Mouse (Mus musculus) induced T-regulatory cell, adult 2 months (primary cell): ENCODE data around the gene Trp53bp2.
A peak's percentile ranks its signal among the peaks of the same experiment; 100 is the strongest.

Source experiments
- DNase-seq: peaks from one replicate; pipeline ENCODE4 v3.0.0-alpha.2; 2012; ENCODE audit warnings: low read depth

Trp53bp2 gene

DNA sequence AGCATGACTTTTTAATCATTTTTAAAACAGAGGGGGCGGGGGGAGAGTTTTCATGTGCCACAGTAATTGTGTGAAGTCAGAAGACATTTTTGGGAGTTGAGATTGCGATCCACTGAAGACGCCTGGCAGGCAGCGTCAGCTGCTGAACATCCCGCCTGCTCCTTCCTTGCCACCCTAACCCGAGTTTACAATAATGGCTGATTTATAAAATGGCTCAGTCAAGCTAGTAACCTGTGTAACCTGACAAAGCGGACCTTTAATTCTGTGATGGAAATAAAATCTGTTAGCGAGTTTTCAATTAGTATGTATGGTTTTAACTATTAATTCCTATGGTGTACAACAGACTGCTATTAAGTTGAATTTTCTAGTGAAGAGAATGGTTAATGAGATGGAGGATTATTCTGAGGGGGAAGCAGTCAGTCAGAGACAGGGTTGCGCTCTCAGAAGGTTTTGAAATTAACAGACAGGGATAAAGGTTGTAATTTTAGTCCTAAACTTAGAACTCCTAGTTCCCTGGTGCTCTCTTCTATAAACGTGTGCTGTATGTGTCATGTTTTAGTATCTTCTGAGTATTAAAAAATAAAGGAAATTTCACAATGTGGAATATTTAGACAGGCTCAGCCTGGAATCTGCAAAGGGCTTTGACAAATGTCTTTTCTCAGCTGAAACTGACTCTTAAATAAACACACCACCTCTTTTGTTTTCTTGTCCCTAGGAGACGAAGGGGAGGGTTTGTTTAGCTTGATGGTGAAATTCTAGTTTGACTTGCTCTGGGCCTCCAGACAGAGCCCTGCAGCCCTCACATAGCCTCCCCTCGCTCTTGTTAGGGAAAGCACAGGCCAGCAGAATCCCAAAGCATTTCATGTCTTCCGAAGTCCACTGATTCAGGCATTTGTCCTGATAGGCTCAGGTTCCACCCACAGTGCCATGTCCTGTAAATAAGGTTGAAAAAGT is 51.6 kb downstream of the Trp53bp2 start:
- DNase-seq = no peak

DNA sequence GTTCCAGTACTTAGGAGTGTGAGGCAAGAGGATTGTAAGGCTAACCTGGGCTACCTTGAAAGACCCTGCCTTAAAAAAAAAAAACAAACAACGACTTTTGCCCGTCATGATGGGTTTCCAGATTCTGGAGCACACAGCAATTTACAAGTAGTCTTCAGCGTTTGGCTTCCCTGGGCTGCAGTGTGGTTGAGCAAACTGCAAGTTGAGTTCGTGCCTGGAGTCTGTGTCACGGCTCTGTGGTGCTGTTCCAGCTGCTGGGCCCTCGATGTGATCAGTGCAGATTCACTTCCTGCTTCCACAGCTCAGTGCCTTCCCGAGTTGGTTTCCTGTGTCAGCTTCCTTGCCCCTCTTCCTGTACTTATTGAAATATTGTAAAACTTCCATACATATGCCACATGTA is 52.3 kb downstream of the Trp53bp2 start:
- no peak for DNase-seq

DNA sequence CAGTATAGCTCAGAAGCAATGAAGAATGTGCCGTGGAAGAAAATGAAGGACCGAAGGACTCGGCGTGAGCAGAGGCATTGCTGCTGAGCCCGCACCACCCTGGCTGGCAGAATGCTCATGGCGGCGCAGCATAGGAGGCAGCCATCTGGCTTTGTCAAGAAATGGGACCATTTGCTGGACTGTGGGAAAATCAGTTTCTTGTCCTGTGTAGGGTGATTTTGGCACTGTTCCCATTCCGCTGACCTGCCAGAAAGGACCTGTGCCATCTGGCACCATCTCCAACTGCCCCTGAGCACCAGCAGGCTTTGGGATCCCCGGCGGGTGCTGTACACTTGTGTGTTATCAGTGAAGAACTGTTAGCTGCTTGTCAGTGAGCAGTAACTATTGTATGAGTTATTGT is 52.8 kb downstream of the Trp53bp2 start:
- no peak for DNase-seq

DNA sequence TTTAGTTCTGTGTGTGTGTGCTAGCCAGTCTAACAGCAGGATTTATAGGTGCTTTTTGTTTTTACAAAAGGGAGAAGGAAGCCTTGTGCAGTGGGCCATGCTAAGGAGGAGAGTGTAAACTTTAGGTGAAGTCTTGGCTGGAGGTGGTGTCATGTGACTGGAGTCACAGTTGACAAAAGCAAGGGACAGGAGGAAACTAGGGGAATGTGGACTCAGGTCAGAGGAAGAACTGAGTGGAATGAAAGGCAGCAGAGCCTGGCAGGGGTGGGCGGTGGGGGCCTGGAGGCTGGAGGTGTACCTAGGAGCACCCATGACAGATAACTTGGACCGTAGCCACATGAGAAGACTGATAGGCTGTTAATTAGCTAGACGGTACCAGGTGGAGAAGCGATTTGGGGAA is 56.3 kb downstream of the Trp53bp2 start:
- DNase-seq = no peak

DNA sequence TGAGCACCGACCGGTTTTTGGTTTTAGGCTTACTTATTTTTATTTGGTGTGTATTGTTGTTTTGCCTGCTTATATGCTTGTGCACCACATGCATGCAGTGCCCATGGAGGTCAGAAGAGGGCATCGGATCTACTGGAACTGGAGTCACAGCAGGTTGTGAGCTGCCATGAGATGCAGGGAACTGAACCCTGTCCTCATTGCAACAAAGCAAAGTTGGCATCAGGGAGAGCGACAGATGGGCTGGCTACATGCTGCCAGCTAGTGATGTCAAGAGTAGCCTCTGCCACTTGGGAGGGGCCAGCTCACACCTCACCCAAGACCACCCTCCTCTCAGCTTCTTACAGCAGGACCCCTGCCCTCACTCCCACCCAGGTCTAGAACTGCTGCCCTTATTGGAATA is 57.0 kb downstream of the Trp53bp2 start:
- peak; percentile 29 for DNase-seq

DNA sequence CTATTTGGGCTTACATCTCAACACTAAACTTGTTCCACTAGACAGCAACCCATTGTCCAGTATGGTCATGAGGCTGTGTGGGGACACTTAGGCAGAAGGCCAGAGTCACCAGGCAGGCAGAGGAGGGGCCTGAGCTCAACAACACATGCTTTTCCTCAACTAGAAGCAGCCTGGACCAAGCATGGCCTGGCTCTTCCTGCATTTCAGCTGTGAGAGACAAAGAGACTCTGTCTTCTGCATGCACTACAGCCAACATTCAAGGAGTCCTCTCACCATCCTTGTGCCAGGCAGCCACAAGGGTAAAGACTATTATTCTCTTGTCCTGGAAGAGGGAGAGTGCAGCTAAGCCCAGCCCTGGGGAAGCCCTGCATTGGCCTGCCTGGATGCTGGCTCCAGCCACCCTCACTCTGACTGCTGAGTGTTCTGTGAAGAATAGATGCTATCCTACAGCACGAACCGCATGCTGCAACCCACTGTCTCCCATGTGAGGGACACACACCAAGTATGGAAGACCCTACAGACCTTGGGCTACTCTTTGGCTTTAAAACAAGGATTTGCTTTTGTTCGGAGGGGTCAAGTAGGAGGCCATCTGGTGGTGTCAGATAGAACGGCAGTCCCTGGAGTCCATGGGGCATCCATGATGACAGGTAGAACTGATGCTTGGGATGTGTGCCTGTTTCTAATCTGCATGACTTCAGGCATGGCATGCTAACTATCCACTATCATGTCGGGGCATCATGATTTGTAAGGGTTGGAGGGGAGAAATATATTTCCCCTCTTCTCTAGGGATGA is 66.2 kb downstream of the Trp53bp2 start:
- no peak for DNase-seq

DNA sequence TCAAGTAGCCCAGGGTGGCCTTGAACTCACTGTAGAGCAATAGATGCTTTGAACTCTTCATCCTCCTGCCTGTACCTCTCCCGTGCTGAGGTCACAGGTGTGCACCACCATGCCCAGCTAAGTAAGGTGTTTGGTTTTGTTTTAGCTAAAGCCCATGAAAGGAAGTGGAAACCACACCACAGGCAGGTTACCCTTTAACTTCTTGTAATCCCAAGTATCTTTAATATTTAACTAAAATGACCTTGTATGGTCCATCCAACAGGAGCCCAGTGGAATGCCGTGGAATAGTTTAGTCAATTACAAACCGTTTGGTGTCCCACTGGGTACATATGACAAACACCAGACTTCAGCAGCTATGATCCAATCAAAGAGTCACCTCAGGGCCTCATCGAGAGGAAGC is 70.0 kb downstream of the Trp53bp2 start:
- no peak for DNase-seq

DNA sequence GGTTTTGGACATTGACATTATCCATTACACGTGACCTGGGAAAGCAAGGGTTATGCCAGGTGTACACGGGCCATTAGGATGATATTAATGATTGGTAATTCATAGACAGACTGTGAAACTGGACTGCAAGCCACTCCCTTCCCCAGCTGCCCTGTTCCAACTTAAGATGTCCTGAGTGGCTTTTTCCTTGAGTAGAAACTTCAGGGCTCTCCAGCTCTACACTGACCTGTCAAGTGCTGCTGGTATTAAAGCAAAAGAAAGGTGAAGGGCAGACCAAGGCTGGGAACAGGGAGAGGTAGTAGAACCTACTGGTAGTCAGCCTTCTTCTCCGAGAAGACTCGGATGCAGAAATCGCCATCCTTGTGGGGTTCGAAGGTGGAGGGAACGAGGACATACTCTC is 72.2 kb downstream of the Trp53bp2 start:
- DNase-seq = no peak

DNA sequence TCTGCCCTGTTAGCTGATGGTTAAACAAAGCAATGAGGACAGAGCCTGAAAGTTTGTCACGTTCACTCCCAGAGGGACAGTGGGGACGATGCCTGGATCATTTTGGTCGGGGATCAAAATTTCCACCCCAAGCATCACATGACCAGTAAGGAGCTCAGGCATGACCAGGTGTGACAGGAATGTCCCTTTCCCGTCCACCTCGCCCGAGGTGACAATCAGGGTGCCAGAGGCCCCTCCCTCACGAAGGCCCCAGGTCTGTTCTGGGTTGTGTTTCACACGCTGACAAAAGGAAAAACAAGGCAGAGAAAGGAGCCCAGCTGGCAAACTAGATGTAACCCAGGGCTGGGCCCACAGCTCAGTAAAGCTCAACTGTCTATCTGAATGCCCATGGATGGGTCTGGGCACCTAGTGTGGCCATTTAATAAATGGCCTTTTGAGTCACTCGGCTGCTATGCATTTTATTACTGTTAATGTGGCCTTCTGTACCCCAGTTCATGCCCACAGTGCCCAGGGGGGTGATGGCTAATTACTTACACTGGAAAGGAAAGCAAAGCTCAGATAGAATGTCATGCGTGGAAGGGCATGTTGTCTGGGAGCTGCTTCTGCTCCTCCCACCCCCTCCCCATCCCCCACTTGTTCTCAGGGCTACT is 72.8 kb downstream of the Trp53bp2 start:
- DNase-seq = no peak

DNA sequence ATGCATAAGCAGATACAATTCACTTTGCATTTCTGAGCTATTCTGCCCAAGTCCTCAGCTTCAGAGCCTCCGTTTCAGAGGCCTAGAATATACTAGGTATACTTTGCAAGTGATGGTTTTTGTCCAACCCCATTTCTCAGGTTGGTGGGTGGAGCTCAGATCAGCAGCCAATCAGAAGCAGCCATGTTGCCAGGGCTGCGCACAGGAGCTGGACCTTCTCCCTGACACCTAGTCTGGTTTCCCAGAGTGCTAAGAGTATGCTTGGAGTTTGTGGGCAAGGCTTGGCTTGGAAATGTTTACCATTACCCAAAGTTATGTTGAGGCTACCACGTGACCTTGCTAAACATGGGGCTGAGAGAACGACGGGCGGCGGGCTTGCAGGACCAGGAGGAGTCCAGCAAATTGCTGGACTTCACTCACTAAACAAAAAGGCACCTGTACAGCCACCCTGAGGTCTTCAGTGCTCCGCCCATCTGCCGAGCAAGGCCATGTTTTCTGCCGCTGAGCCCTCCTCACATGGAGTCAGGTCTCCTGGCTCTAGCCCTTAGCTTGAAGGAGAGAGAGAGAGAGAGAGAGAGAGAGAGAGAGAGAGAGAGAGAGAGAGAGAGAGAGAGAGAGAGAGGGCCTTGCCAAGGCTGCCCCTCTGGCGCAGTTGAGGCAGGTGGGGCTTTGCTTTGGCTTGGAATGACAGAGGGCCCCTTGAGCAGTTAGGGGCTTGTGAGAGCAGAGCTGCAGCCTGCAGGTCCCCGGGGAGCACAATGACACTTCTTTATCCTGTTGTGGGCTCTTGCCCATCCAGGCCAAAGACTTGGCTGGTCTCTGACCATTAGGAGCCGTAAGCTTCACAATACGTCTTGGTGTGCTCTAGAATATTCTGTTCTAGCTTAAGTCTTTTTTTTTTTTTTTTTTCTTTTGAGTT is 74.3 kb downstream of the Trp53bp2 start:
- DNase-seq = no peak

DNA sequence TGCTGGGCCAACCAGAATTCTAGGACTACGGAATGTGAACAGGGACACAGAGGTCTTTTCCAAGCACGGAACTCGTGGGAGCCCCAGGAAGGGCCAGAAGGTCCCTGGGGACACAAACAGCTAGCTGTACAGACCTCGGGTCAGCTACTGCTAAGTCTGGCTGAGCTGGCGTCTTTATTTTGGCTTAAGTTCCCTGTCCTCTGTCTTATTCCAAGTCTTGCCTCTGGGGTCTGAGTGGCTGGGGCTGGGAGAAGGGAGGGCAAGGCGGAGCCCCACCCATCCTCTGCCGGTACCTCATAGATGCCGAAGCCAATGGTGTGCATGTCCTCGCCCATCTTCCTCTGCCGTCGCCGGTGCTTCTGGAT is 74.9 kb downstream of the Trp53bp2 start:
- DNase-seq = no peak

DNA sequence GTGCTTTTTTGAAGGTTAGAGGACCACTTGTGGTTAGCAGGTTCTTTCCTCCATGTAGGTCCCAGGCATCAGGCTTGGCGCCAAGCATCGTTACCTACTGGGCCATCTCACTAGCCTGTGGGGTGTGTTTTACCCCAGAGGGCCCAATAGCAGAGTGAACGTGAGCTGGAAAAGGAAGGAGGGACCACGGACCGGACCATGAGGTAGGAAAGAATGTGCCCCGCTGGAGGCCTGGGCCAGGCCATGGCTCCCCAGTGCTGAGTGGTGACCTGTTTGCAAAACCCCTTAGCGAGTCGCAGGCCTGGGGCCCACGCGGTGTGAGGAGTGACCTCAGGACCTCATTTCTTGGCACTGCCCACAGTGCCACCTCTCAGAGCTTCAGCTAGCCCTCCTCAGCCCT is 79.5 kb downstream of the Trp53bp2 start:
- no peak for DNase-seq

DNA sequence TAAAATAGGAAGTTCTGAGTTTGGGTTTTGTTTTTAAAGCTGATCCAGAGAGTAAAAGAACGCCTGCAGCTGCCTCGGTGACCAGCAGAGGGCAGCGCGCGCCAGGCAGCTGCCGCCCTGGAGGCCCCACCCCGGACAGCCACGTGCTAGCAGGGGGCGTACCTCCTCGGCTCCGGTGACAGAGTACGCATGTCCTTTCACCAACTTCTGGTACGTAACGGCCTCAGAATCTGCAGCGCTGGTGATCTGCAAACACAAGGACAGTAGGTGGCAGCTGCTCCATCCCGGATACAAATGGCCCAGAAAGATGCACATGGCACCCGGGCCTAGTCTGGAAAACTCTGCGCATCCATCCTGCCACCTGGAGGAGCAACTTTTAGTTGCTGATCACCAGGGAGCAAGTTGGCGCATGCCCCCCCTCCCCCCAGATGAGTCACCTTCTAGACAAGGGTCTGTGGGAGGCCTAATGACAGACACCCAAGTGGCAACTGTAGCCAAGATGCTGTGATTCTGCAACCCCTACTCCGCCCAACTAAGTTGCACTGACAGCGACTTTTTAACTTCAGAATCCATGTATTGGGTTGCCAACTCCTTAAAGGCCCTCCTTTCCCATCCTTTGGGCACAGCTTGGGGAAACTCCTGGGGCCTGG is 81.0 kb downstream of the Trp53bp2 start:
- peak; percentile 96 for DNase-seq

DNA sequence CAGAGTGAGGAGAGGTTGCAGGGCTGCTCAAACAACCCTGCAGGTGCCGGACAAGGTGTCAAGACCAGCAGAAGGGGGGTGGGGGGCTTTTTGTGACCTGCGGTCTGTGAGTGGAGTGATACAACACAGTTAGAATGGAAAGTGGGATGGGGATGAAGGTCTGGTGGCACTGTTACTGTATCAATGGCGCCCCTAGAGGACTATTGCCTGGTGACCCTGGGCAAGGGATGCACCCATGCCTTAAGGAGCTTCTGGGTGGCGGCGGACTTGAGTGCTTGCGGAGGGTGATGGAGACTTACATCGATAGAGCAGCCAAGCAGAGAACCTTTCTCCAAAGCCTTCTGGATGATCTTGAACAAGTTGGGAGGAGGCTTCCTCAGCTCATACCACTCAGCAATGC is 81.6 kb downstream of the Trp53bp2 start:
- peak; percentile 53 for DNase-seq

DNA sequence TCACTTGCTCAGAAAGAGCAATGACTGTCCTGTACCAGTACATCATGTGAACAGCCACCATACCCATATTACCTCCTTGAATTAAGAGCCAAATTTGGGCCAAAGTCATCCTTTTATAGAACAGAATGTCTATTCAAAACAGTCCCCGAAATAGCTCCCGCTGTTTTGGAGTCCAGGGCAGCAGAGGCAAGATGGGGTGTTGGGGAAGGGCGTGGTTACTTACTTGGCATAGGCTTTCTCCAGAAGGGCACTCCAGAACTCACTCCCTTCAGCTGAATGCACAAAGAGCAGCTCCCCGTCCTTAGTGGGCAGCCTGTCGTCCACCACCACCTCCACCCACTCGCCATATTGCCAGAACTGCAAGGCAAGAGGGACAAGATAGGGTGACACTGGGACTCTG is 82.9 kb downstream of the Trp53bp2 start:
- DNase-seq = no peak

DNA sequence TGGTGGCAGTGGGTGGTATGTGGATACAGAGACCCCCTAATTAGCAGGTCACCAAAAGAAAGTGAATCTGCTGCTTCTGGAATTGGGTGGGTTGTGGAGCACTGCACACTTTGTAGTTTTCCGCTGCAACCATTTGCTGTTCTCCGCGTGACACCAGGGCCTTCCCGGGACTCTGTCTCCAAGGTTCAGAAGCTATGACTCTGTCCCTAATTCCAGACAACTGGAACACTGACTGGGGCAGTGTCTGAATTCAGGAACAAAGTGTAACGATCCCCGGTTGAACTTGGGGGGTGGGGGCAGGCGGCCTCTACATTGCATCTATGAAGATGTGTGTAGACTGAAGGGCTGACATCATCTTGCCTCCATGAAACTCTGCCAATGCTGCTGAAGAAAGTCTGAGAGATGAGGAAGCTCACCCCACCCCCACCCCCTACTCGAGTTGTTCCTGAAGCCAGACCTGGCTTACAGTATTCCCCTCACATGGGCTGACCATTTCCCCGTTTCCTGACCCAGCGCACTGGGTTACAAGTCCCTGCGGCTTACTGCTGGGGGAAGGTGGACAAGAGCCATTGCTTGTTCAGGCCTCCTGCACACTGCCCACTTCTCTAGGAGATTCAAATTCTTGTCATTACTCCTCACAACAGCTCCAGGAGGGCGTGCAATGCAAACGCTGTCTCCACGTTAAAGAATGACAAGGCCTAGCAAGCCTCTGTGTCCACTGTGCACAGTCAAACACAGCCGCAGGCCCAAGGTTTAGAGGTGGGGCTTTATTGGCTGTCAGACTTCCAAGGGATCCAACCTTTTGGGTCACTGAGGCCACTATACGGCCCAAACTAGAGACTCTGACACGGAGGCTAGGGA is 85.5 kb downstream of the Trp53bp2 start:
- DNase-seq = no peak

DNA sequence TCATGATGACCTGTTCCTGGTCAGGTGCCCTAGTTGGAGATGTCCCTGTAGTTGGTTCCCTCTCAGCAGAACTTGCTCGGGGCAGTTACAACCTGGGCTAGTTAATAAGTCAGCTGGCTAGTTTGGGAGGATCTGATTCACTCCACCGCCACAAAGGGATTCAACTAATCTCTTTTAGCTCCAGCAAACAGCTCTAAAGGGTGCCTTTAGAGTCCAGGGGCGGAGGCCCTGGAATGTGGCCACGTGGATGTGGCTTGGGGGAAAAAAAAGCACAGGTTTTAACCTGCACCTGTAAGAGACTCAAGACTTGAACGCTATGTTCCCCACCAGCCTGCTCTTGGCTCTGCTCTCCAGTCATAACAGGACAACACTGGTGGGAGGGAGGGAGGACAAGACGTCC is 87.7 kb downstream of the Trp53bp2 start:
- DNase-seq = no peak

DNA sequence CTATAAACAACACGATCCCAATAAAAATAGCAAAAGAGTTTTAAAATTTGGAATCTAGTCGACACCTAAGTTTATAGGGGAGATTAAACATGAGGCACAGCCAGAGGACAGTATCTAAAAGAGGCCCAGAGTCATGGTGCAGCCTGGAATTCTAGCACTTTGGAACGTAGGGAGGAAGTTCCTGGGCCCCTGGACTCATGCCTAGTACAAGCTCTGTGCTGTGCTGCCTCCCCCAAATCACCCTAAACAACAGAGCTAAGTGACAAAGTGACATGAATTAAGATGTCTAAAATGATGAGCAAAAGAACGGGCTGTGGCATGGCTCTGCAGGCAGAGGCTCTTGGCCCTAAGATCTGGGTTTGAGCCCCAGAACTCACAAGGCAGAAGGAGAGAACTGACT is 88.8 kb downstream of the Trp53bp2 start:
- no peak for DNase-seq

DNA sequence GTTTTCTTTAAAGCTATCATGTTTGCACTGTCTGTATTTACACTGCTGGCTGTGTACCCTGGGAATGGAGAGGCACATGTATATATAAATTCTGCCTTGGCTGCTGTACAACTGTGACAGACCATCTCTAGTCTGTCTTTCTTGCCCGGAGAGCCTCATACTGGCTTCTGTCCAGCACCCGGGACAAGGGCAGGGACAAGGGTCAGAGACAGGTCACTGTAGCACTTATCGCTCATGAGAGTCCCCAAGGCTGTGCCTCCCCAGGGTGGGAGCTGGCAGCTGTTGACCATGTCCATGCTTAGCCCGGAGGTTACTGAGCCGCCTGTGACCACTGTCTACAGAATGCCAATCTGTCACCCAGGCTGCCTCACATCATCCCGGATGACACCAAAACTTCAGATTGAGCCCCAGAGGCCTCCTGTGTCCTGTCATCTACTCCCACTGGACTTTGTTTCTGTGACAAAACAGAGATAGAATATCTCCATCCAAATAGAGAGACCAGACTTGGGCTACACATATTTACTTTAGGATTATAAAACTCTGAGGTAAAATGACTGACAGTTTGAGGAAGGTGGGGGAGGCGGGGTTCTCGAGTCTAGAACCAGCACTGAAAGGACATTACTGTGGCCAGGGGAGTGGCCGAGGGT is 90.6 kb downstream of the Trp53bp2 start:
- no peak for DNase-seq

DNA sequence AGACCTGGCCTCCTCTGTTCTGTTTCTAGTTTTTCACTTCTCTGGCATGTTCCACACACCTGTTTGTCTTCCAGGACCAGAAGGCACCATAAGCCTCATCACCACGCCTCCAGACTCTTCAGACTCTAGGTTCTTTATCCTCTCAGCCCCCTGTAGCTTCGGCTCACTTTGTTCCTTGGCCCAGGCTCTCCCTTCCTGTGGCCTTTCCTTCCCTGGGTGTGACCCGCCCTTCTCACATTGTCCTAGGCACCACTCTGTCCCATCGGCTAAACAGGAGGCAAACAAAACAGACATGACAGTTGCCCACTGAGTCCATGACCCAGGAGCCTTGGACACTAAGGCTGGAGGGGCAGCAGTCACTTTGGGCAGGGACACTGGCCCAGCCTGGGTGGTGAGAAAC is 91.3 kb downstream of the Trp53bp2 start:
- no peak for DNase-seq
